Mouse (Mus musculus) midbrain, embryonic 13.5 days (tissue): ENCODE measurements at regions not wholly inside any gene's neighbourhood (a gene's known extent, or its start where the extent isn't known, plus 50 kb on each side); places are given as distances from the start of the nearest gene placed in this dataset.
A peak's percentile ranks its signal among the peaks of the same experiment; 100 is the strongest.

Source experiments
- ATAC-seq: fragments of 200-750 bp; cut with Nextera tagmentation; 2 replicates; pipeline ENCODE4 v1.8.0; 2017; ENCODE audit warnings: mild to moderate bottlenecking, moderate TSS enrichment, moderate library complexity
- H3K27ac ChIP-seq: fragments of 300-500 bp; sonication (generic); 2 replicates; pipeline ENCODE4 v1.5.1; 2015; ENCODE audit warnings: inconsistent platforms, mild to moderate bottlenecking, moderate library complexity
- H3K27me3 ChIP-seq: fragments of 300-500 bp; sonication (generic); 2 replicates; pipeline ENCODE4 v1.6.1; 2015; ENCODE audit warnings: mild to moderate bottlenecking, inconsistent platforms
- H3K36me3 ChIP-seq: fragments of 300-500 bp; sonication (generic); 2 replicates; pipeline ENCODE4 v1.6.1; 2015; ENCODE audit warnings: mild to moderate bottlenecking, inconsistent platforms
- H3K4me1 ChIP-seq: fragments of 300-500 bp; sonication (generic); replicated peaks from 2 replicates; pipeline ENCODE4 v1.6.1; 2015; ENCODE audit warnings: inconsistent platforms
- H3K4me2 ChIP-seq: fragments of 300-500 bp; sonication (generic); replicated peaks from 2 replicates; pipeline ENCODE4 v1.6.1; 2015; ENCODE audit warnings: moderate library complexity, mild to moderate bottlenecking, inconsistent platforms
- H3K4me3 ChIP-seq: fragments of 300-500 bp; sonication (generic); replicated peaks from 2 replicates; pipeline ENCODE4 v1.5.1; 2015; ENCODE audit warnings: mild to moderate bottlenecking, inconsistent platforms
- H3K9ac ChIP-seq: fragments of 300-500 bp; sonication (generic); replicated peaks from 2 replicates; pipeline ENCODE4 v1.6.1; 2015; ENCODE audit warnings: mild to moderate bottlenecking, inconsistent platforms
- H3K9me3 ChIP-seq: fragments of 300-500 bp; sonication (generic); 2 replicates; pipeline ENCODE4 v1.6.1; 2016; ENCODE audit warnings: mild to moderate bottlenecking, inconsistent platforms
- WGBS: fragments of 180-500 bp; shearing (Covaris S2); methylation state at CpG from one replicate; pipeline ENCODE4 v1.1.7; 2015; 5-methylcytosine and 5-hydroxymethylcytosine counted together

DNA sequence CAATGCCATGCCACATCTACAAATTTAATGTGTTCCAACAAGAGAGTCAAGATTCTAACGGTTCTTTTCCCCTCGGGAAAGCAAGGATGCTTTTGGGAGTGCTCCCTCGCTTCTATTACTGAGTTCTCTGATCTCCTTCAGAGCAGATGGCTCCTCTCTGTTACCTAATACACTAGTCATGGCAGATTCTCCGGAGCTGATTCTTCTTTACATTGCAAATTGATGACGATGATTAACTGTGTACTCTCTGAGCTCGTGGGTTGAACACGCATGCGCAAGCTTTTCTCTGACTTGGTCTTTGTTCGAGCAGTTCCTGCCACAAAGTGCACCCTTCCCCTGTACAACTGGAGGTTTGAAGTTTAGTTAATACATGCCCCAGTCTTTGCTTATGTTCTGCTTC, 471.5 kb upstream of the Tenm4 start:
- 66% methylated on average over 9 of the region's 9 CpGs for WGBS
- ATAC-seq, result no peak
- H3K4me2 ChIP-seq, result no peak overlapping the region

GRCm38 (mm10) chr7:95710088-95710487, 461.0 kb upstream of the Tenm4 start:
- Histone ChIP-seq H3K9ac (no peak overlapping the region), H3K36me3 (no peaks in the 10 kb centered on the region), H3K27ac (no peak overlapping the region), H3K9me3 (no peaks in the 10 kb centered on the region), H3K4me1 (0 out of 2 replicates have a peak, but pooled peaks cover 3% of the 10 kb centered on the region), H3K27me3 (no peaks in the 10 kb centered on the region), H3K4me2 (no peak overlapping the region), H3K4me3 (no peak overlapping the region)
- ATAC-seq, result no peak
- 79% methylated on average over 7 of the region's 7 CpGs for WGBS

More for the DNA sequence above, 471.5 kb upstream of the Tenm4 start:
- H3K4me1 ChIP-seq, result no peaks in the 10 kb centered on the region
- no peak overlapping the region for H3K27ac ChIP-seq
- H3K36me3 ChIP-seq, result no peaks in the 10 kb centered on the region
- no peaks in the 10 kb centered on the region for H3K27me3 ChIP-seq
- no peak overlapping the region for H3K9ac ChIP-seq
- H3K4me3 ChIP-seq, result no peak overlapping the region
- no peaks in the 10 kb centered on the region for H3K9me3 ChIP-seq

GRCm38 (mm10) chr7:95720083-95720482, 451.0 kb upstream of the Tenm4 start:
- H3K4me3 ChIP-seq, result no peak overlapping the region
- no peaks in the 10 kb centered on the region for H3K36me3 ChIP-seq
- H3K9ac ChIP-seq, result no peak overlapping the region
- no peak for ATAC-seq
- H3K9me3 ChIP-seq, result 0 out of 2 replicates have a peak, but pooled peaks cover 3% of the 10 kb centered on the region
- H3K4me1 ChIP-seq, result no peaks in the 10 kb centered on the region
- no peaks in the 10 kb centered on the region for H3K27me3 ChIP-seq
- H3K27ac ChIP-seq, result no peak overlapping the region
- no peak overlapping the region for H3K4me2 ChIP-seq

- Histone ChIP-seq H3K9ac (no peak overlapping the region), H3K36me3 (no peaks in the 10 kb centered on the region), H3K4me3 (no peak overlapping the region), H3K9me3 (no peaks in the 10 kb centered on the region), H3K4me1 (no peaks in the 10 kb centered on the region), H3K27ac (no peak overlapping the region), H3K4me2 (no peak overlapping the region), H3K27me3 (no peaks in the 10 kb centered on the region)
- ATAC-seq, result no peak
- 68% methylated on average over 2 of the region's 2 CpGs for WGBS
Observed at GRCm38 (mm10) chr7:95725716-95726487, 445.1 kb upstream of the Tenm4 start.

- Histone ChIP-seq H3K4me3 (no peak overlapping the region), H3K27ac (no peak overlapping the region), H3K27me3 (no peaks in the 10 kb centered on the region), H3K9ac (no peak overlapping the region), H3K36me3 (no peaks in the 10 kb centered on the region), H3K4me1 (no peaks in the 10 kb centered on the region), H3K4me2 (no peak overlapping the region), H3K9me3 (no peaks in the 10 kb centered on the region)
- no peak for ATAC-seq
- WGBS, result 97% methylated on average over 1 of the region's 1 CpGs
Observed at GRCm38 (mm10) chr7:95733807-95734206, 437.2 kb upstream of the Tenm4 start.

DNA sequence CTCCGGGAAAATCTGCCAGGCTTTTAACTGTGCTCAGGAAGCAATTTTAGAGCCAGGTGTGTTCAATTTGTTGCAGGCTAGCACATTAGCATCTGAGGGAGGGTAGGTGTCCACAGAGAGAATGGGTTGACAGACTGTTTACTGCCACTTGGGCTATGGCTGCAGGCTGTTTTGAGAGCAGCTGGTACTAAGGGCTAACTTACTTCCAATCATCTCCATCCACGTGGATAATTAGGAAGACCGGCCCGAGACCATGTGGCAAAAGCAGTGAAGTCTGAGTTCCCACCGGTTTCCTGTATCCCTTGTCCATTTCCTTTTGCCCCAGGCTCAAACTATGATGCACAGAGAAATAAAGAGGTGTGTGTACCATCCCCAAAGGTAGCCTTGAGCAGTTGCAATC, 436.5 kb upstream of the Tenm4 start:
- no peak overlapping the region for H3K9ac ChIP-seq
- H3K4me2 ChIP-seq, result no peak overlapping the region
- no peaks in the 10 kb centered on the region for H3K4me1 ChIP-seq
- no peaks in the 10 kb centered on the region for H3K9me3 ChIP-seq
- WGBS, result 64% methylated on average over 5 of the region's 5 CpGs
- no peaks in the 10 kb centered on the region for H3K27me3 ChIP-seq
- no peaks in the 10 kb centered on the region for H3K36me3 ChIP-seq
- peak; percentile 43; the same call in 1 of the 2 replicates for ATAC-seq
- no peak overlapping the region for H3K4me3 ChIP-seq
- H3K27ac ChIP-seq, result no peak overlapping the region

- Histone ChIP-seq H3K27ac (no peak overlapping the region), H3K9me3 (no peaks in the 10 kb centered on the region), H3K4me3 (no peak overlapping the region), H3K9ac (no peak overlapping the region), H3K4me1 (no peaks in the 10 kb centered on the region), H3K27me3 (no peaks in the 10 kb centered on the region), H3K36me3 (no peaks in the 10 kb centered on the region), H3K4me2 (no peak overlapping the region)
- ATAC-seq, result no peak
Observed at GRCm38 (mm10) chr7:95736716-95737115, 434.3 kb upstream of the Tenm4 start.

DNA sequence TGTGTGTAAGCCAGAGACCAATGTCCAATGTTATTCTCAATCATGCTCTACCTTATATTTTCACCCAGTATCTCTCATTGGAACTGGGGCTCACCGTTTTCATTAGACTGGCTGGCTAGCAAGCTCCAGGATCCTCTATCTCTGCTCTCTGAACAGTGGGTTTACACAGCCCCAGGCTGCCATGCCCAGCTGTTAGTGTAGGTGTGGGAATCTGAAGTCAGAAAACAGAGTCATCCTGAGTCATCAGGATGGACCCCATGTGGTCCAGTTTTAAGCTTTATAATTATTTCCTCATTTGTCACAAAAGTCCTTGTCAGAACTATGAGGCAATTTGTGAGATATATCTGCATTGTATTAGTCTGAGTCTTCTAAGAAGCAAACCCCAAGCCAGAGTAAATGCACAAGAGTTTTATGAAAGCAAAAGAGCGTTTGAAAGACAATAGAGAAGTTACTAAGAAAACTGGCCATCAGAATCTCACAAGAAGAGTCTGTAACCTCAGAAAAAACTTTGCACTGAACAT, 432.3 kb upstream of the Tenm4 start:
- Histone ChIP-seq H3K36me3 (no peaks in the 10 kb centered on the region), H3K4me1 (no peaks in the 10 kb centered on the region), H3K9ac (no peak overlapping the region), H3K9me3 (no peaks in the 10 kb centered on the region), H3K27me3 (no peaks in the 10 kb centered on the region), H3K4me2 (no peak overlapping the region), H3K27ac (no peak overlapping the region), H3K4me3 (no peak overlapping the region)
- 91% methylated on average over 2 of the region's 2 CpGs for WGBS
- ATAC-seq, result no peak

GRCm38 (mm10) chr7:95739779-95740178, 431.3 kb upstream of the Tenm4 start:
- no peak for ATAC-seq
- H3K27ac ChIP-seq, result no peak overlapping the region
- WGBS, result 86% methylated on average over 5 of the region's 5 CpGs
- no peaks in the 10 kb centered on the region for H3K4me1 ChIP-seq
- H3K9me3 ChIP-seq, result no peaks in the 10 kb centered on the region
- no peak overlapping the region for H3K4me3 ChIP-seq
- no peak overlapping the region for H3K4me2 ChIP-seq
- H3K27me3 ChIP-seq, result no peaks in the 10 kb centered on the region
- no peak overlapping the region for H3K9ac ChIP-seq
- H3K36me3 ChIP-seq, result no peaks in the 10 kb centered on the region

DNA sequence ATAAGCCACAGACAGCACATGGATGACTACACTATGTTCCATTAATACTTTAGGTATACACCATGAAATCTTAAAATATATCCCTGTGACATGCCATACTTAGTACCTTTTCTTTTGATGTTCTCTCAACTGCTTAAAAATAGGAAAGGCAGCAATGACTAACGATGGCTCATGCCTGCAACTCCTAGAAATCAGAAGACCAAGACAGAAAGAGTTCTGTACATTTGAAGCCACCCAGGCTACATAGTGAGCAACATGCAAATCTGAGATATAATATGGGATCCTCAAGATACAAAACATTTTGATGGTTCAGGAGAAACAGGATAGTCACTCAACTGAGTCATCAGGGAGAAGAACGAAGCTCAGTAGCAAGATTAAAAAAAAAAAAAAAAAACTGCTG, 412.7 kb upstream of the Tenm4 start:
- ATAC-seq, result no peak
- H3K4me2 ChIP-seq, result no peak overlapping the region
- H3K36me3 ChIP-seq, result no peaks in the 10 kb centered on the region
- peaks cover 14% of the 10 kb centered on the region for H3K4me1 ChIP-seq
- 78% methylated on average over 2 of the region's 2 CpGs for WGBS
- H3K4me3 ChIP-seq, result no peak overlapping the region
- H3K27me3 ChIP-seq, result no peaks in the 10 kb centered on the region
- no peak overlapping the region for H3K27ac ChIP-seq
- H3K9ac ChIP-seq, result no peak overlapping the region
- H3K9me3 ChIP-seq, result no peaks in the 10 kb centered on the region

- no peaks in the 10 kb centered on the region for H3K9me3 ChIP-seq
- peaks cover 14% of the 10 kb centered on the region for H3K4me1 ChIP-seq
- peak; percentile 82 for ATAC-seq
- H3K36me3 ChIP-seq, result no peaks in the 10 kb centered on the region
- H3K4me3 ChIP-seq, result no peak overlapping the region
- H3K27me3 ChIP-seq, result no peaks in the 10 kb centered on the region
- H3K9ac ChIP-seq, result no peak overlapping the region
- 29% methylated on average over 12 of the region's 12 CpGs for WGBS
- H3K27ac ChIP-seq, result no peak overlapping the region
- H3K4me2 ChIP-seq, result no peak overlapping the region
Observed at GRCm38 (mm10) chr7:95760945-95761661, 409.9 kb upstream of the Tenm4 start.

- no peak for ATAC-seq
- Histone ChIP-seq H3K4me3 (no peak overlapping the region), H3K36me3 (no peaks in the 10 kb centered on the region), H3K4me1 (peaks cover 2% of the 10 kb centered on the region), H3K9ac (no peak overlapping the region), H3K27ac (no peak overlapping the region), H3K27me3 (no peaks in the 10 kb centered on the region), H3K4me2 (no peak overlapping the region), H3K9me3 (no peaks in the 10 kb centered on the region)
- WGBS, result 92% methylated on average over 6 of the region's 6 CpGs
Observed at GRCm38 (mm10) chr7:95766356-95767150, 404.5 kb upstream of the Tenm4 start.
